Mouse (Mus musculus): ENCODE data around the gene Gm42715. TPM values are rescaled to one million over a fixed set of nuclear protein-coding genes. Genes with fewer than 3 reads are reported as not detected.
"Not testable (repeated sequence)": the region's sequence is repeated elsewhere in the genome, so short reads cannot be mapped to it uniquely, and the experiment has no call there.

Gm42715 gene
- polyA plus RNA-seq, 1 experiment from 2014 or later, result 26.0 TPM

GRCm38 (mm10) chr7:127489982-127490381, 29.4 kb upstream of the Gm42715 start:
- no peaks in the 10 kb centered on the region for H3K9me3 ChIP-seq (ENCODE audit: control insufficient read depth, low read length)
- ATAC-seq (ENCODE audit: low FRiP score) (no peak), DNase-seq (ENCODE audit: low spot score) (no peak)
- H3K36me3 ChIP-seq (ENCODE audit: control insufficient read depth, insufficient read depth, low read length), result peaks cover 14% of the 10 kb centered on the region
- H3K27me3 ChIP-seq (ENCODE audit: control insufficient read depth, insufficient read depth, low read length), result no peaks in the 10 kb centered on the region
- no peak overlapping the region for H3K4me3 ChIP-seq (ENCODE audit: low read depth, low read length)
- H3K4me2 ChIP-seq (replicated peaks; ENCODE audit: low read depth, low read length), result no peak overlapping the region
- no peak overlapping the region for H3K27ac ChIP-seq (ENCODE audit: low read depth, low read length)
- H3K9ac ChIP-seq (ENCODE audit: low read depth, low read length), result no peak overlapping the region
- no peaks in the 10 kb centered on the region for H3K4me1 ChIP-seq (replicated peaks; ENCODE audit: control insufficient read depth, insufficient read depth, low read length)
- 97% methylated on average over 7 of the region's 7 CpGs for WGBS

GRCm38 (mm10) chr7:127491846-127492245, 27.5 kb upstream of the Gm42715 start:
- ATAC-seq (ENCODE audit: low FRiP score), result no peak
- Histone ChIP-seq H3K36me3 (ENCODE audit: control insufficient read depth, insufficient read depth, low read length) (peaks cover 12% of the 10 kb centered on the region), H3K9me3 (ENCODE audit: control insufficient read depth, low read length) (no peaks in the 10 kb centered on the region), H3K4me3 (ENCODE audit: low read depth, low read length) (no peak overlapping the region), H3K27me3 (ENCODE audit: control insufficient read depth, insufficient read depth, low read length) (no peaks in the 10 kb centered on the region), H3K4me1 (replicated peaks; ENCODE audit: control insufficient read depth, insufficient read depth, low read length) (no peaks in the 10 kb centered on the region), H3K4me2 (replicated peaks; ENCODE audit: low read depth, low read length) (no peak overlapping the region), H3K27ac (ENCODE audit: low read depth, low read length) (no peak overlapping the region), H3K9ac (ENCODE audit: low read depth, low read length) (no peak overlapping the region)
- 84% methylated on average over 3 of the region's 3 CpGs for WGBS
- no peak for DNase-seq (ENCODE audit: low spot score)

GRCm38 (mm10) chr7:127494648-127495047, 24.7 kb upstream of the Gm42715 start:
- no peak overlapping the region for H3K9ac ChIP-seq (ENCODE audit: low read depth, low read length)
- H3K9me3 ChIP-seq (ENCODE audit: control insufficient read depth, low read length), result no peaks in the 10 kb centered on the region
- H3K4me2 ChIP-seq (replicated peaks; ENCODE audit: low read depth, low read length), result no peak overlapping the region
- H3K27ac ChIP-seq (ENCODE audit: low read depth, low read length), result no peak overlapping the region
- no peak overlapping the region for H3K4me3 ChIP-seq (ENCODE audit: low read depth, low read length)
- ATAC-seq (ENCODE audit: low FRiP score) (no peak), DNase-seq (ENCODE audit: low spot score) (no peak)
- peaks cover 8% of the 10 kb centered on the region for H3K36me3 ChIP-seq (ENCODE audit: control insufficient read depth, insufficient read depth, low read length)
- no peaks in the 10 kb centered on the region for H3K27me3 ChIP-seq (ENCODE audit: control insufficient read depth, insufficient read depth, low read length)
- no peaks in the 10 kb centered on the region for H3K4me1 ChIP-seq (replicated peaks; ENCODE audit: control insufficient read depth, insufficient read depth, low read length)

GRCm38 (mm10) chr7:127497382-127497781, 22.0 kb upstream of the Gm42715 start:
- ATAC-seq (ENCODE audit: low FRiP score) (no peak), DNase-seq (ENCODE audit: low spot score) (no peak)
- Histone ChIP-seq H3K9me3 (ENCODE audit: control insufficient read depth, low read length) (no peaks in the 10 kb centered on the region), H3K9ac (ENCODE audit: low read depth, low read length) (no peak overlapping the region), H3K4me1 (replicated peaks; ENCODE audit: control insufficient read depth, insufficient read depth, low read length) (no peaks in the 10 kb centered on the region), H3K27me3 (ENCODE audit: control insufficient read depth, insufficient read depth, low read length) (no peaks in the 10 kb centered on the region), H3K36me3 (ENCODE audit: control insufficient read depth, insufficient read depth, low read length) (no peaks in the 10 kb centered on the region), H3K4me2 (replicated peaks; ENCODE audit: low read depth, low read length) (no peak overlapping the region), H3K27ac (ENCODE audit: low read depth, low read length) (no peak overlapping the region), H3K4me3 (ENCODE audit: low read depth, low read length) (no peak overlapping the region)
- WGBS, result 84% methylated on average over 2 of the region's 2 CpGs

GRCm38 (mm10) chr7:127498407-127498806, 21.0 kb upstream of the Gm42715 start:
- H3K9me3 ChIP-seq (ENCODE audit: control insufficient read depth, low read length), result no peaks in the 10 kb centered on the region

GRCm38 (mm10) chr7:127508291-127508690, 11.1 kb upstream of the Gm42715 start:
- ATAC-seq (ENCODE audit: low FRiP score), result no peak
- WGBS, result 91% methylated on average over 3 of the region's 3 CpGs

More at GRCm38 (mm10) chr7:127498407-127498806, 21.0 kb upstream of the Gm42715 start:
- Histone ChIP-seq H3K4me1 (replicated peaks; ENCODE audit: control insufficient read depth, insufficient read depth, low read length) (no peaks in the 10 kb centered on the region), H3K36me3 (ENCODE audit: control insufficient read depth, insufficient read depth, low read length) (no peaks in the 10 kb centered on the region), H3K27ac (ENCODE audit: low read depth, low read length) (no peak overlapping the region), H3K27me3 (ENCODE audit: control insufficient read depth, insufficient read depth, low read length) (no peaks in the 10 kb centered on the region), H3K4me3 (ENCODE audit: low read depth, low read length) (no peak overlapping the region), H3K4me2 (replicated peaks; ENCODE audit: low read depth, low read length) (no peak overlapping the region), H3K9ac (ENCODE audit: low read depth, low read length) (no peak overlapping the region)
- WGBS, result 43% methylated on average over 3 of the region's 3 CpGs
- ATAC-seq (ENCODE audit: low FRiP score), result no peak
- peak; percentile 43 for DNase-seq (ENCODE audit: low spot score)

GRCm38 (mm10) chr7:127509830-127510229, 9.6 kb upstream of the Gm42715 start:
- not testable (repeated sequence) for H3K4me1 ChIP-seq (replicated peaks; ENCODE audit: control insufficient read depth, insufficient read depth, low read length); H3K27ac ChIP-seq (ENCODE audit: low read depth, low read length); DNase-seq (ENCODE audit: low spot score); H3K27me3 ChIP-seq (ENCODE audit: control insufficient read depth, insufficient read depth, low read length); ATAC-seq (ENCODE audit: low FRiP score); H3K36me3 ChIP-seq (ENCODE audit: control insufficient read depth, insufficient read depth, low read length); H3K9me3 ChIP-seq (ENCODE audit: control insufficient read depth, low read length); H3K4me3 ChIP-seq (ENCODE audit: low read depth, low read length); H3K4me2 ChIP-seq (replicated peaks; ENCODE audit: low read depth, low read length); H3K9ac ChIP-seq (ENCODE audit: low read depth, low read length)
- WGBS, result 95% methylated on average over 3 of the region's 4 CpGs

More at GRCm38 (mm10) chr7:127508291-127508690, 11.1 kb upstream of the Gm42715 start:
- peaks cover 3% of the 10 kb centered on the region; the same call in 1 of the 2 replicates for H3K4me1 ChIP-seq (replicated peaks; ENCODE audit: control insufficient read depth, insufficient read depth, low read length)
- H3K27me3 ChIP-seq (ENCODE audit: control insufficient read depth, insufficient read depth, low read length), result no peaks in the 10 kb centered on the region
- H3K9ac ChIP-seq (ENCODE audit: low read depth, low read length), result no peak overlapping the region
- H3K27ac ChIP-seq (ENCODE audit: low read depth, low read length), result no peak overlapping the region
- H3K4me3 ChIP-seq (ENCODE audit: low read depth, low read length), result no peak overlapping the region
- H3K9me3 ChIP-seq (ENCODE audit: control insufficient read depth, low read length), result no peaks in the 10 kb centered on the region
- H3K4me2 ChIP-seq (replicated peaks; ENCODE audit: low read depth, low read length), result no peak overlapping the region
- H3K36me3 ChIP-seq (ENCODE audit: control insufficient read depth, insufficient read depth, low read length), result no peaks in the 10 kb centered on the region
- no peak for DNase-seq (ENCODE audit: low spot score)

GRCm38 (mm10) chr7:127511241-127511640, 8.1 kb upstream of the Gm42715 start:
- ATAC-seq (ENCODE audit: low FRiP score) (no peak), DNase-seq (ENCODE audit: low spot score) (no peak)
- Histone ChIP-seq H3K27ac (ENCODE audit: low read depth, low read length) (peak overlapping the region; percentile 93), H3K4me2 (replicated peaks; ENCODE audit: low read depth, low read length) (peak overlapping the region; percentile 56; the same call in 1 of the 2 replicates), H3K4me3 (ENCODE audit: low read depth, low read length) (peak overlapping the region; percentile 85), H3K27me3 (ENCODE audit: control insufficient read depth, insufficient read depth, low read length) (no peaks in the 10 kb centered on the region), H3K9me3 (ENCODE audit: control insufficient read depth, low read length) (no peaks in the 10 kb centered on the region), H3K9ac (ENCODE audit: low read depth, low read length) (no peak overlapping the region), H3K4me1 (replicated peaks; ENCODE audit: control insufficient read depth, insufficient read depth, low read length) (peaks cover 3% of the 10 kb centered on the region; the same call in 1 of the 2 replicates), H3K36me3 (ENCODE audit: control insufficient read depth, insufficient read depth, low read length) (peaks cover 3% of the 10 kb centered on the region; the same call in 1 of the 2 replicates)
- 46% methylated on average over 8 of the region's 8 CpGs for WGBS

GRCm38 (mm10) chr7:127511808-127512230, 7.6 kb upstream of the Gm42715 start, which contains the start of gene Srcap:
Srcap (plus strand) TSS chr7:127511983.
- WGBS, result under 1% methylated on average over 34 of the region's 37 CpGs
- peak within 1 kb of the TSS; percentile 56 for H3K4me2 ChIP-seq (replicated peaks; ENCODE audit: low read depth, low read length)

More at GRCm38 (mm10) chr7:127511808-127512230, 7.6 kb upstream of the Gm42715 start, which contains the start of gene Srcap:
- peak; percentile 98 for ATAC-seq (ENCODE audit: low FRiP score)
- H3K4me1 ChIP-seq (replicated peaks; ENCODE audit: control insufficient read depth, insufficient read depth, low read length), result peaks cover 3% of the 10 kb centered on the region; the same call in 1 of the 2 replicates
- peak; percentile 97 for DNase-seq (ENCODE audit: low spot score)
- H3K9me3 ChIP-seq (ENCODE audit: control insufficient read depth, low read length), result no peaks in the 10 kb centered on the region
- H3K27ac ChIP-seq (ENCODE audit: low read depth, low read length), result peak within 1 kb of the TSS; percentile 93
- peak within 1 kb of the TSS; percentile 85 for H3K4me3 ChIP-seq (ENCODE audit: low read depth, low read length)
- peak within 1 kb of the TSS; percentile 72 for H3K9ac ChIP-seq (ENCODE audit: low read depth, low read length)
- H3K27me3 ChIP-seq (ENCODE audit: control insufficient read depth, insufficient read depth, low read length), result no peaks in the 10 kb centered on the region
- peaks cover 3% of the 10 kb centered on the region; the same call in 1 of the 2 replicates for H3K36me3 ChIP-seq (ENCODE audit: control insufficient read depth, insufficient read depth, low read length)

All from hindbrain, embryonic 11.5 days (tissue).